Mouse (Mus musculus): Measurements from ENCODE around the gene Nr4a1.

DNA sequence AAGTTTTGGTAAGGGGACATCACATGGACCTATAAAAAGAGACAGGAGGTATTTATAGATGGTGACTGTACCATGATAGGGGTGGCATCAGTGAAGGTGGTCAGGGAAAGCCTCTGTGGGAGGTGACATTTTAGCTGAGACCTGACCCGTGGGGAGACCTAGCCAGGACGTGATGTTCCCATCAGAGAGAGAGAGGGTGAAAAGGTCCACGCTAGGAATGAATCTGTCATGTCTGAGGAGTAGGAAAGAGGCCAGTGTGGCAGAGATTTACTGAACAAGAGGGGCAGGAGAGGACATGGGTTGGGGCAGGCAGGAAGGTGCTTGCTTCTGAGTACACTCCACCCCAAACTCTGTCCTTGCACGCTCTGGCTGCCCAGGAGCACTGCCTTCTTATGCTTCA, 49.8 kb downstream of the Nr4a1 start:
- TF ChIP-seq CTCF (IDR thresholded peaks at IDR 0.05; ENCODE audit: low read depth, low read length) = no peak
- no peak for TF ChIP-seq POLR2AphosphoS5 (IDR thresholded peaks at IDR 0.05; ENCODE audit: insufficient replicate concordance, low read depth, low read length)
- TF ChIP-seq TAL1 (conservative IDR thresholded peaks at IDR 0.05; ENCODE audit: low read depth, low read length) = no peak
- TF ChIP-seq GATA1 (IDR thresholded peaks at IDR 0.05; ENCODE audit: borderline replicate concordance, low read length) = no peak
- TF ChIP-seq GATA2 (IDR thresholded peaks at IDR 0.05; ENCODE audit: borderline replicate concordance, low read depth, low read length) = no peak
